Mouse (Mus musculus) G1E (cell line): ENCODE measurements around the gene Lsm6.

ENCODE experiments used
- CTCF ChIP-seq: IDR thresholded peaks from 2 replicates; pipeline ENCODE4 v1.5.1; 2012; ENCODE audit warnings: low read depth, low read length, inconsistent platforms, mixed read lengths
- GATA1 ChIP-seq: IDR thresholded peaks from 2 replicates; pipeline ENCODE4 v1.6.1; 2012; ENCODE audit warnings: borderline replicate concordance, low read length, inconsistent platforms, mixed read lengths
- GATA2 ChIP-seq: IDR thresholded peaks from 2 replicates; pipeline ENCODE4 v1.6.1; 2012; ENCODE audit warnings: low read depth, low read length, inconsistent platforms, borderline replicate concordance
- POLR2AphosphoS5 ChIP-seq: IDR thresholded peaks from 2 replicates; pipeline ENCODE4 v1.6.1; 2012; ENCODE audit warnings: low read depth, low read length, inconsistent platforms; ENCODE audit not compliant: insufficient replicate concordance
- TAL1 ChIP-seq: conservative IDR thresholded peaks from 2 replicates; pipeline ENCODE4 v1.6.1; 2012; ENCODE audit warnings: low read depth, low read length, inconsistent platforms, mixed read lengths

DNA sequence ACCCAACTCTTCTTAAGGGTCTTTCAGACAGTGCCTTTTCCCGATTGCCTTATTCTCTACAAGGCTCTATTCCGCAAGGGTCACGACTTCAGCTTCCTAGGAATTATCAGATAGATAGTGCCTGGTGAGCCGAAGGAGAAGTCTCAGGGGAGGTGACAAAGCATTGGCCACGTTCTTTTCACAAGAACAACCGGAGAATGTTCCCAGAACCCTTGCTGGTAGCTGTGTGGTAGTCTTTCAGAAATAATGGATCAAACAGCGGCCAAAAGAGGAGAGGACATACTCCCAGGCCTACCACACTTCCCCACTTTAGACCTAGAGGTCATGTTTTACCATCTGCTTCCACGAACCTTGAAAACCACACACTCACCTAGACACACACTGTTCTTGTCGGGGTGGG, 44.1 kb downstream of the Lsm6 start:
- TF ChIP-seq CTCF: no peak
- TF ChIP-seq GATA1: no peak
- TF ChIP-seq TAL1: no peak
- TF ChIP-seq GATA2: no peak
- no peak for TF ChIP-seq POLR2AphosphoS5
